Mouse (Mus musculus) erythroblast, adult 5-6 weeks (primary cell): Measurements from ENCODE around the gene Cog7. TPM values are rescaled to one million over a fixed set of nuclear protein-coding genes. Genes with fewer than 3 reads are reported as not detected.

Source experiments
- ATAC-seq: replicated peaks from 2 replicates; pipeline ENCODE4 v1.8.0; 2016; ENCODE audit warnings: moderate number of reproducible peaks, mild to moderate bottlenecking, moderate TSS enrichment, inconsistent platforms; ENCODE audit not compliant: poor library complexity, low FRiP score, severe bottlenecking
- total RNA-seq, 2 experiments: library from RNA; stranded (forward) in 1 of 2; stranded (reverse) in 1 of 2; fragments of 150-400 nt in 1 of 2; fragments of 200-764, 138-1000 nt in 1 of 2; gene quantifications; 2 replicates each; pipeline versions ENCODE4 v1.2.3 to v1.2.4; 2015 to 2017; ENCODE audit warnings: low replicate concordance in 2 of 2

The Cog7 gene
- total RNA-seq, 2 experiments from 2014 or later = 0.19 to 2.5 TPM

GRCm38 (mm10) chr7:121955802-121956201 is 25.7 kb downstream of the Cog7 start:
- ATAC-seq = no peak

GRCm38 (mm10) chr7:121954891-121955669 is 26.4 kb downstream of the Cog7 start:
- ATAC-seq = no peak

- no peak for ATAC-seq
These were observed 34.0 kb downstream of the Cog7 start for GRCm38 (mm10) chr7:121947513-121947912.

GRCm38 (mm10) chr7:121946196-121946595 is 35.3 kb downstream of the Cog7 start:
- ATAC-seq = no peak

GRCm38 (mm10) chr7:121942371-121942770 is 39.1 kb downstream of the Cog7 start:
- no peak for ATAC-seq

GRCm38 (mm10) chr7:121941640-121942039 is 39.9 kb downstream of the Cog7 start:
- ATAC-seq = no peak

GRCm38 (mm10) chr7:121941016-121941415 is 40.5 kb downstream of the Cog7 start:
- no peak for ATAC-seq

GRCm38 (mm10) chr7:121939729-121940128 is 41.8 kb downstream of the Cog7 start:
- no peak for ATAC-seq

GRCm38 (mm10) chr7:121939244-121939643 is 42.3 kb downstream of the Cog7 start:
- ATAC-seq = no peak

- no peak for ATAC-seq
These were observed 43.2 kb downstream of the Cog7 start for GRCm38 (mm10) chr7:121938124-121938891.

- no peak for ATAC-seq
These were observed 44.5 kb downstream of the Cog7 start for GRCm38 (mm10) chr7:121936861-121937630.

GRCm38 (mm10) chr7:121935906-121936794 is 45.4 kb downstream of the Cog7 start:
- ATAC-seq = no peak

- no peak for ATAC-seq
These were observed 47.2 kb downstream of the Cog7 start for GRCm38 (mm10) chr7:121934346-121934745.

- no peak for ATAC-seq
These were observed 47.8 kb downstream of the Cog7 start for GRCm38 (mm10) chr7:121933675-121934074.

- no peak for ATAC-seq
These were observed 50.3 kb downstream of the Cog7 start for GRCm38 (mm10) chr7:121931246-121931645.

- ATAC-seq = no peak
These were observed 53.6 kb downstream of the Cog7 start for GRCm38 (mm10) chr7:121927882-121928281.

GRCm38 (mm10) chr7:121924361-121924760 is 57.1 kb downstream of the Cog7 start:
- ATAC-seq = no peak

GRCm38 (mm10) chr7:121913944-121914343 is 67.6 kb downstream of the Cog7 start:
- ATAC-seq = no peak

- no peak for ATAC-seq
These were observed 69.3 kb downstream of the Cog7 start for GRCm38 (mm10) chr7:121912250-121912649.
